Mouse (Mus musculus): ENCODE results near the gene Erich3.

GRCm38 (mm10) chr3:154761108-154761507 lies 97.4 kb downstream of the Erich3 start:
- no peak for TF ChIP-seq EP300 (IDR thresholded peaks at IDR 0.05; ENCODE audit: low read depth)
- no peak for TF ChIP-seq CTCF (IDR thresholded peaks at IDR 0.05; ENCODE audit: low read depth)

All from liver, embryonic 14.5 days (tissue).